Mouse (Mus musculus): ENCODE data around the gene Tet3.

- no peak for TF ChIP-seq TAL1 (IDR thresholded peaks at IDR 0.05; ENCODE audit: low read length)
- no peak for TF ChIP-seq GATA1 (IDR thresholded peaks at IDR 0.05; ENCODE audit: low read length)
These were observed 59.1 kb downstream of the Tet3 start for GRCm38 (mm10) chr6:83399790-83400189.
